Mouse (Mus musculus) cerebral cortex, adult 2 months (tissue): Measurements from ENCODE around the gene Chrm1.

ENCODE experiments used
- WGBS: fragments of 180-500 bp; shearing (Covaris S2); methylation state at CpG from one replicate; pipeline ENCODE4 v1.1.7; 2018; 5-methylcytosine and 5-hydroxymethylcytosine counted together

The Chrm1 gene

GRCm38 (mm10) chr19:8663360-8663839, at the start of gene Chrm1:
Chrm1 (plus strand) TSS chr19:8663789.
- 20% methylated on average over 9 of the region's 9 CpGs for whole genome bisulfite sequencing

- WGBS: 83% methylated on average over 2 of the region's 2 CpGs
Observed at GRCm38 (mm10) chr19:8614343-8614742, 49.2 kb upstream of the Chrm1 start.

- WGBS: 77% methylated on average over 4 of the region's 4 CpGs
Observed at GRCm38 (mm10) chr19:8616314-8616713, 47.3 kb upstream of the Chrm1 start.

- WGBS: 62% methylated on average over 7 of the region's 7 CpGs
Observed at GRCm38 (mm10) chr19:8617904-8618303, 45.7 kb upstream of the Chrm1 start, which contains the start of gene Slc22a6. Slc22a6 (plus strand) TSS chr19:8618039.

- WGBS: 94% methylated on average over 7 of the region's 7 CpGs
Observed at GRCm38 (mm10) chr19:8621098-8621497, 42.5 kb upstream of the Chrm1 start.

GRCm38 (mm10) chr19:8630249-8630648, 33.3 kb upstream of the Chrm1 start:
- 83% methylated on average over 2 of the region's 2 CpGs for WGBS

GRCm38 (mm10) chr19:8630826-8631225, 32.8 kb upstream of the Chrm1 start:
- 56% methylated on average over 6 of the region's 6 CpGs for WGBS

GRCm38 (mm10) chr19:8632029-8632428, 31.6 kb upstream of the Chrm1 start:
- 79% methylated on average over 1 of the region's 1 CpGs for WGBS

GRCm38 (mm10) chr19:8642086-8642485, 21.5 kb upstream of the Chrm1 start:
- 41% methylated on average over 5 of the region's 5 CpGs for WGBS

GRCm38 (mm10) chr19:8646393-8646792, 17.2 kb upstream of the Chrm1 start:
- WGBS: 76% methylated on average over 2 of the region's 2 CpGs

GRCm38 (mm10) chr19:8656341-8656740, 7.2 kb upstream of the Chrm1 start:
- WGBS: 77% methylated on average over 4 of the region's 4 CpGs

- 2% methylated on average over 35 of the region's 35 CpGs for WGBS
Observed at GRCm38 (mm10) chr19:8661821-8662307, 1.7 kb upstream of the Chrm1 start.

- WGBS: 5% methylated on average over 11 of the region's 11 CpGs
Observed at GRCm38 (mm10) chr19:8662337-8662736, 1.3 kb upstream of the Chrm1 start.

- WGBS: 13% methylated on average over 10 of the region's 10 CpGs
Observed at GRCm38 (mm10) chr19:8663911-8664421, 377 bp downstream of the Chrm1 start.

GRCm38 (mm10) chr19:8664859-8665258, 1.3 kb downstream of the Chrm1 start:
- 32% methylated on average over 3 of the region's 3 CpGs for WGBS

GRCm38 (mm10) chr19:8665746-8666145, 2.2 kb downstream of the Chrm1 start:
- WGBS: 34% methylated on average over 5 of the region's 5 CpGs

- 81% methylated on average over 3 of the region's 3 CpGs for WGBS
Observed at GRCm38 (mm10) chr19:8672859-8673258, 9.3 kb downstream of the Chrm1 start.

- WGBS: 41% methylated on average over 9 of the region's 9 CpGs
Observed at GRCm38 (mm10) chr19:8673336-8674063, 9.9 kb downstream of the Chrm1 start.

GRCm38 (mm10) chr19:8679031-8679779, 15.6 kb downstream of the Chrm1 start:
- 38% methylated on average over 18 of the region's 18 CpGs for whole genome bisulfite sequencing

GRCm38 (mm10) chr19:8681633-8682362, 18.2 kb downstream of the Chrm1 start:
- WGBS: 81% methylated on average over 4 of the region's 4 CpGs

GRCm38 (mm10) chr19:8682996-8683395, 19.4 kb downstream of the Chrm1 start:
- 2% methylated on average over 3 of the region's 3 CpGs for WGBS

GRCm38 (mm10) chr19:8683627-8684026, 20.0 kb downstream of the Chrm1 start:
- WGBS: 43% methylated on average over 2 of the region's 2 CpGs
